Mouse (Mus musculus): ENCODE measurements around the gene Ifi202b.
"Not testable (repeated sequence)": the region's sequence is repeated elsewhere in the genome, so short reads cannot be mapped to it uniquely, and the experiment has no call there.

Gene Ifi202b

GRCm38 (mm10) chr1:173982694-173983305, at the start of gene Ifi202b:
Ifi202b (minus strand) TSS chr1:173982744.
- not testable (repeated sequence) for DNase-seq (ENCODE audit: low spot score)

- DNase-seq (ENCODE audit: low spot score): no peak
Observed at GRCm38 (mm10) chr1:174031698-174032097, 49.2 kb upstream of the Ifi202b start, which contains the start of gene Ifi205. Ifi205 (minus strand) TSS chr1:174031810.

- not testable (repeated sequence) for DNase-seq (ENCODE audit: low spot score)
Observed at GRCm38 (mm10) chr1:174007050-174007449, 24.5 kb upstream of the Ifi202b start.

- DNase-seq (ENCODE audit: low spot score): not testable (repeated sequence)
Observed at GRCm38 (mm10) chr1:174004352-174005109, 22.0 kb upstream of the Ifi202b start.

GRCm38 (mm10) chr1:173995003-173995402, 12.5 kb upstream of the Ifi202b start:
- DNase-seq (ENCODE audit: low spot score): no peak

GRCm38 (mm10) chr1:173981038-173981437, 1.5 kb downstream of the Ifi202b start:
- DNase-seq (ENCODE audit: low spot score): not testable (repeated sequence)

GRCm38 (mm10) chr1:173977622-173978021, 4.9 kb downstream of the Ifi202b start:
- no peak for DNase-seq (ENCODE audit: low spot score)

- no peak for DNase-seq (ENCODE audit: low spot score)
Observed at GRCm38 (mm10) chr1:173973111-173973510, 9.4 kb downstream of the Ifi202b start.

GRCm38 (mm10) chr1:173961491-173961890, 21.1 kb downstream of the Ifi202b start:
- not testable (repeated sequence) for DNase-seq (ENCODE audit: low spot score)

GRCm38 (mm10) chr1:173959998-173960397, 22.5 kb downstream of the Ifi202b start:
- DNase-seq (ENCODE audit: low spot score): not testable (repeated sequence)

- DNase-seq (ENCODE audit: low spot score): not testable (repeated sequence)
Observed at GRCm38 (mm10) chr1:173955839-173956527, 26.6 kb downstream of the Ifi202b start.

- no peak for DNase-seq (ENCODE audit: low spot score)
Observed at GRCm38 (mm10) chr1:173955071-173955796, 27.3 kb downstream of the Ifi202b start.

GRCm38 (mm10) chr1:173953563-173953962, 29.0 kb downstream of the Ifi202b start:
- no peak for DNase-seq (ENCODE audit: low spot score)

- not testable (repeated sequence) for DNase-seq (ENCODE audit: low spot score)
Observed at GRCm38 (mm10) chr1:173949044-173949443, 33.5 kb downstream of the Ifi202b start.

- DNase-seq (ENCODE audit: low spot score): not testable (repeated sequence)
Observed at GRCm38 (mm10) chr1:173942780-173943066, 39.8 kb downstream of the Ifi202b start.

GRCm38 (mm10) chr1:173941924-173942779, 40.4 kb downstream of the Ifi202b start, which contains the start of the genes Mndal and Ifi203:
Mndal (minus strand) TSS chr1:173942491.
Ifi203 (minus strand) TSS chr1:173942672.
- not testable (repeated sequence) for DNase-seq (ENCODE audit: low spot score)

- DNase-seq (ENCODE audit: low spot score): not testable (repeated sequence)
Observed at GRCm38 (mm10) chr1:173941522-173941921, 41.0 kb downstream of the Ifi202b start.

- DNase-seq (ENCODE audit: low spot score): not testable (repeated sequence)
Observed at GRCm38 (mm10) chr1:173919279-173919678, 63.3 kb downstream of the Ifi202b start.

- no peak for DNase-seq (ENCODE audit: low spot score)
Observed at GRCm38 (mm10) chr1:173914559-173914958, 68.0 kb downstream of the Ifi202b start.

- DNase-seq (ENCODE audit: low spot score): not testable (repeated sequence)
Observed at GRCm38 (mm10) chr1:173913256-173913791, 69.2 kb downstream of the Ifi202b start.

Measured in spleen, adult 12 weeks (tissue).